Mouse (Mus musculus) spleen, embryonic (tissue): ENCODE data around the gene Myh9.

Experiments
- CTCF ChIA-PET: fragments of 350-600 bp; sonication (Branson Sonifier 250); formaldehyde crosslinking; loops from one replicate; lab custom pipeline; 2022; lab: Charles Lee

The Myh9 gene

GRCm38 (mm10) chr15:77842047-77842843 lies at the start of gene Myh9:
Gene Myh9 (minus strand): TSS chr15:77842175.
- CTCF ChIA-PET = interaction anchor here (0.6 to 0.8 kb wide), 2 partner anchors 10 to 95 kb away, joined by 5 to 6 read pairs; no protein-coding TSS in a partner anchor

DNA sequence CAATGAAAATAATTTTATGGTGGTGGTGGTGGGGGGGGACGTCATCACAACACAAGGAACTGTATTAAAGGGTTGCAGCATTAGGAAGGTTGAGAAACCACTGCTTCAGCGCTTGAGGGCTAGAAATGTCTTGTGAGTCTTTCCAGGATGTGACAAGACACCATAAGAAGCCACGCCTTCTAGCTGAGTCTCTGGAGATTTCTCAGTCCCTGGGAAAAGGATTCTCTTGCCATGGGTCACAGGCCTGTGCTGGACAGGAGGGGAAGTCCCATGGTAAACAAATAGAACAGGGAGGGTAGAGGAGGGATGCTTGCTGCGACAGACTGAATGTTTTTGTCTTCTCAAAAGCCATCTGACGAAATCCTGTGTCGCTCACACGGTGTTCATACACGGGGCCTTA lies 49.8 kb upstream of the Myh9 start:
- CTCF ChIA-PET = no interaction called here

- CTCF ChIA-PET = interaction anchor here (0.6 to 1.5 kb wide), 4 partner anchors 20 to 128 kb away, joined by 3 to 4 read pairs (median 4); no protein-coding TSS in a partner anchor
These were observed 47.9 kb upstream of the Myh9 start for GRCm38 (mm10) chr15:77889761-77890422.

DNA sequence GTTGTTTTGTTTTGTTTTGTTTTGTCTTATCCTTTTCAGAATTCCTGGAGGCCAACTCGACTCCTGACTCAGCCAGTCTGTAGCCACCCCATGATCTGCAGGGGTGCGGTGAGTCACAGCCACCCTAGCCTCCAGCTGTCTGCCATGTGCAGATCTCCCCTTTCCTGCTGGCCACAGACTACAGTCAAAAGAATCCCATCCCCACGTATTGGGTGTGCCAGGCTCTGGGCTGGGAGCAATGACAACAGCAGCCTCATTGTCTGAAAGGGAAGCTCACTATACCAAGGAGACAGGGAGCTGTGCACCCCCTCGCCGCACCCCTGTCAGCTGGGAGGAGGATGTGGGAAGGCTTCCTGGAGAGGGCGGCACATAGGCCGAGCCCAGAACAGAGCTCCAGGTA lies 46.3 kb upstream of the Myh9 start:
- CTCF ChIA-PET = no interaction called here

GRCm38 (mm10) chr15:77887093-77887488 lies 45.1 kb upstream of the Myh9 start:
- CTCF ChIA-PET = interaction anchor here (0.6 kb wide), 1 partner anchor 43 kb away, joined by 3 read pairs; no protein-coding TSS in a partner anchor

- CTCF ChIA-PET = interaction anchor here (0.6 to 0.7 kb wide), 2 partner anchors 44 to 1064 kb away, joined by 3 to 7 read pairs; no protein-coding TSS in a partner anchor
These were observed 44.6 kb upstream of the Myh9 start for GRCm38 (mm10) chr15:77886369-77887092.

GRCm38 (mm10) chr15:77885945-77886344 lies 44.0 kb upstream of the Myh9 start:
- CTCF ChIA-PET = interaction anchor here (0.6 to 0.7 kb wide), 2 partner anchors 1065 to 1218 kb away, joined by 7 read pairs; no protein-coding TSS in a partner anchor

DNA sequence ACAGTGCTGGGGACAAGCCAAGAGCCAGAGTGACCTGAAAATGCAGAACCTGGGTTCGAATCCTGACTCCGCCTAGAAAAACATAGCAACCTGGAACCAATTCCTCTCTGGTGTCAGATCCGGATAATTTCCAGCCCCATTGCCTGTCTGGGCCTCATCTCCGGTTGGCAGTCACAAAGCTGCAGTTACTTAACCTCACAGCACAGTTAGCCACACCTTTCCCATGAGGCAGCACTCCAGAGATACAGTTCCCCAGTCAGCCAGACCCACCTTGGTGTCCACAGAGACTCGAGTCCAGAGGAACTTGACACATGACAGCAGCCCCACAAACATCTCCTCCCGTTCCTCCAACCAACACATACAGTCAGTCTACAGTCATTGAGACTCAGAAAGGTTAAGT lies 43.2 kb upstream of the Myh9 start:
- CTCF ChIA-PET = interaction anchor here (0.6 kb wide), 1 partner anchor 1217 kb away, joined by 7 read pairs; no protein-coding TSS in a partner anchor

GRCm38 (mm10) chr15:77883697-77884010 lies 41.7 kb upstream of the Myh9 start:
- CTCF ChIA-PET = interaction anchor here (0.6 kb wide), 1 partner anchor 84 kb away, joined by 3 read pairs; no protein-coding TSS in a partner anchor

DNA sequence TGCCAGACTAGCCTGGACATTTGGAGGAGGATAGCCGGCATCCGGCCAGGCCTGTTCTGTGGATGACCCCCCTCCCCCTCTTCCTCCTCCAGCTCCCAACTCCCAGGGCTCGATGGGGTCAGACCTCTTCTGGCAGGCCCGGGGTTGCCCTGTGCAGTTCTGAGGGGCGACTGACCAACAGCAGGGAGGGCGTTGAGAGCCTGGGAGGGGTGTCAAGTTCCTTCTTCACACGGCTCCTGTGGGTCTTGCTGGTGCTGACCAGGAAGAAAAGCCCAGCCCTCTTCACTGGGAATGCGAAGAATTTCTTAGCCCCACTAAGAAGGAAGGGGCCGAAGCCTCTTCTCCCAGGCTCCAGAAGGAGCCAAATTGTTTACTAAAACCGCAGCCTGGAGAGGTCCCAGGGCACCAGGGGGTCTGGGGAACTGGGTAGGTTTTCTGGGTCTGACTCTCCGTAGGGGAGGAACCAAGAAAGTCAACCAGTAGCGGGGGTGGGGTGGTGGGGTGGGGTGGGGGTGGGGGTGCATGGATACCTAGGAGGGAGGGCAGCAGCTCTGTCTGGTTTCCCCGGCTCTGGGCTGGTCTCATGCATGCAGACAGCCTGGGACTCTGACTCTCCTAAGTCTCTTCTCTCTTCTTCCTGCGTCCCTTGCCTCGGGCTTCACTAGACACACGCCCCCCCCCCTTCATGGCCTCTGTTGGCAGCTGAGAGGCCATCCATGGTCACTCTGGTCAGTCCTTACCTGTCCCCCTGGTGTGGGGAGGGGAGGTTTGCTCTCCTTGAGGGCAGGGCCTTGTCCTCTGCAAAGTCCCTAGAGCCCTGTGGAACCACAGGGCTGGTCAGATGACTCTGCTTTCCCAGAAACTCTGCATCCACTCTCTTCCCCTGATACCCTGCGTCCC lies 41.1 kb upstream of the Myh9 start:
- CTCF ChIA-PET = interaction anchor here (0.6 kb wide), 1 partner anchor 84 kb away, joined by 3 read pairs; no protein-coding TSS in a partner anchor

- CTCF ChIA-PET = interaction anchor here (0.6 kb wide), 1 partner anchor 709 kb away, joined by 4 read pairs; no protein-coding TSS in a partner anchor
These were observed 40.3 kb upstream of the Myh9 start for GRCm38 (mm10) chr15:77882297-77882696.

DNA sequence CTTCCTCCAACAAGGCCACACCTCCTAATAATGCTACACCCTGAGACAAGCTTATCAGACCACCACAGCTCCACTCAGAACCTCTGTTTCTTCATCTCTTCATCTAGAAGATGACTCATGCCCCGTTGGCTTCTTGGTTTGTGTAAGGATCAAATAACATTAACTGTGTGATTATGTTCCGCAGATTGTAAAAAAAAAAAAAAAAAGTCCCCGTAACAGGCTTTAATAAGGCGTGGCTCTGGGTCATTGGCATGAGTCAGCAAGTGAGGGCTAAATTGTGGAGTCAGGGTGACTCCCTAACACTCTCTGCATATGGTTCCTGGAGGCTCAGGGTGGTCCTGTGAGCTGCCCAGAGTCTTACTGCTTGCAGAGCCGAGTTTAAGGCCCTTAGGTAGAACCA lies 39.7 kb upstream of the Myh9 start:
- CTCF ChIA-PET = interaction anchor here (0.6 kb wide), 1 partner anchor 709 kb away, joined by 4 read pairs; no protein-coding TSS in a partner anchor

- CTCF ChIA-PET = no interaction called here
These were observed 38.8 kb upstream of the Myh9 start for GRCm38 (mm10) chr15:77880738-77881137.

DNA sequence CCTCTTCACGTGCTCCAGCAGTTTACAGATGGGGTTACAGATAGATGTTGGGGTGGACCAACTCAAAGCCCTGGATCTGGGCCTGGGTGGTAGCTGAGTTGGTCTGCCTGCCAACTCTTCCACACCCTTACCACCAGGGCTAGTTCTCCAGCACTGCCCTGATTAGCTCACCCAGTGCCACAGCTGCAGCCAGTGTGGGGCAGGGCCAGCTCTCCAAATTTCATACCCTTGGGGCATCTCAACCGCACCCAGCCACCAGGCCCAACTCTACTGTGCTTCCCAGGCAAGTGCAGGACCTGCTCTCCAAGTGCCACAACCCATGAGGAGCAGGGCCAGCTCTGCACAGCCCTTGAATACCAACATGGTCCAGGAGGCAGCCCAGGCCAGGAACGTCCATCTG lies 37.8 kb upstream of the Myh9 start:
- CTCF ChIA-PET = no interaction called here

GRCm38 (mm10) chr15:77877209-77877608 lies 35.2 kb upstream of the Myh9 start:
- CTCF ChIA-PET = no interaction called here

DNA sequence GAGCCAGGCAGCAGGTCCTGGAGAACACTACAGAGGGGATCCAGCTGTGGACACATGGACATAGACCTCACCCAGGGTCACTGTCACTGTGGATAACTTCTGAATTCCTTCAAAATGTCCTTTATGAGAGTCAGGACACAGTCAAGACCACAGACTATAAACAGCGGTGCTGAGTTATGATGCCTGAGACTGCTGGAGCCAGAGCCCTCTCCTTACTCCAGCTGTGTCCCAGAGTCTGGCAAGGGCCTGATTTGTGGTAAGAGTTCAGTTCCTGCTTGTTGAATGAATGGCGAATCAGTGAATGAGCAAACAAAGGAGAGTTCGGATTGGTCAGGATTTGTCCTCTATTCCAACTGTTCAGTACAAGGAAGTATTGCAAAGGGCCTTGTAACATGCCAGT lies 34.7 kb upstream of the Myh9 start:
- CTCF ChIA-PET = no interaction called here

DNA sequence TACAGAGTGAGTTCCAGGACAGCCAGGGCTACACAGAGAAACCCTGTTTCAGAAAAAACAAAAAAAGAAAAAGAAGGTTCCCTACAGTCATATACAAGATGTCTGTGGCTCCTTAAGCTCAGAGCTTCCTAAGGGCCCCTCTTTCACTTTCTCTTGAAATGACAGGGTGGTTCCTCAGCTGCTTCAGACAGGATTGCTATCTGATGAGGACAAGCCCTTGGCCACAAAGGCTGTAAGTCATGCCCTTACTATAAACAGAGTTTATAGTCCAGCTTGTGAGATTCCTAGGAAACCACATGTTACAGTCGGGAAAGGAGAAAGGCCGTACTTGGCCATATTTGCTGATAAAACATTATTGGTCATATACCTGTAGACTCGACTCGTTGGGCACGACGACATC lies 34.0 kb upstream of the Myh9 start:
- CTCF ChIA-PET = interaction anchor here (0.9 kb wide), 1 partner anchor 65 kb away, joined by 12 read pairs; no protein-coding TSS in a partner anchor

- CTCF ChIA-PET = interaction anchor here (0.7 kb wide), 1 partner anchor 113 kb away, joined by 3 read pairs; no protein-coding TSS in a partner anchor
These were observed 32.8 kb upstream of the Myh9 start for GRCm38 (mm10) chr15:77874807-77875206.

GRCm38 (mm10) chr15:77874310-77874709 lies 32.3 kb upstream of the Myh9 start:
- CTCF ChIA-PET = interaction anchor here (0.7 kb wide), 1 partner anchor 112 kb away, joined by 3 read pairs; no protein-coding TSS in a partner anchor

GRCm38 (mm10) chr15:77873564-77873963 lies 31.6 kb upstream of the Myh9 start:
- CTCF ChIA-PET = no interaction called here
